Mouse (Mus musculus): ENCODE results near the gene Cyp2j12. TPM values are rescaled to one million over a fixed set of nuclear protein-coding genes. Genes with fewer than 3 reads are reported as not detected.
"Not testable (repeated sequence)": the region's sequence is repeated elsewhere in the genome, so short reads cannot be mapped to it uniquely, and the experiment has no call there.

The Cyp2j12 gene
- polyA plus RNA-seq, 1 experiment from 2014 or later: not detected

DNA sequence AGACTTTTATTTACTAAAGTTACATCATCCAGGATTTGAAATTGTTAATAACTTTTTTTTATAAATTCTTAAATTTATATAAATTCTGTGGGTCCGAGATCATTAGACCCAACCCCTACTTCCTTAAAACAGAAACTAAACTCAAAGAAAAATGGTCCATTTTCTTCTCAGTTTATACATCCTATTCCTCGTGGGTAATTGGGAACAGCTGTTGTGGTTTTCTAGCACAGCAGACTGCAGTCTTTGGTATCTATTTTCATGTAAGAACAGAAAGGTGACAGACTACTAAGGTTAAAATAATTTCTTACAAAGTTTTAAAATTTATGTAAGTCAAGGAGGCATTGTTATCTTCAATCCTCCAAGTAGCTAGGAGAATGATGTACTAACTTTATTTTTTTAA is 44.1 kb downstream of the Cyp2j12 start:
- H3K9me3 ChIP-seq (ENCODE audit: control insufficient read depth, low read length): no peaks in the 10 kb centered on the region
- H3K4me1 ChIP-seq (ENCODE audit: control insufficient read depth, insufficient read depth, low read length): no peaks in the 10 kb centered on the region
- DNase-seq (ENCODE audit: low spot score, missing footprints): no peak
- no peak overlapping the region for H3K9ac ChIP-seq (ENCODE audit: low read length)
- 68% methylated on average over 2 of the region's 2 CpGs for WGBS
- ATAC-seq (ENCODE audit: low FRiP score): no peak
- no peaks in the 10 kb centered on the region for H3K27me3 ChIP-seq (ENCODE audit: control insufficient read depth, insufficient read depth, low read length)
- no peak overlapping the region for H3K4me3 ChIP-seq (ENCODE audit: low read depth, low read length)
- no peaks in the 10 kb centered on the region for H3K36me3 ChIP-seq (ENCODE audit: control insufficient read depth, insufficient read depth, low read length)
- no peak overlapping the region for H3K27ac ChIP-seq (ENCODE audit: low read depth, low read length)
- H3K4me2 ChIP-seq: no peak overlapping the region

DNA sequence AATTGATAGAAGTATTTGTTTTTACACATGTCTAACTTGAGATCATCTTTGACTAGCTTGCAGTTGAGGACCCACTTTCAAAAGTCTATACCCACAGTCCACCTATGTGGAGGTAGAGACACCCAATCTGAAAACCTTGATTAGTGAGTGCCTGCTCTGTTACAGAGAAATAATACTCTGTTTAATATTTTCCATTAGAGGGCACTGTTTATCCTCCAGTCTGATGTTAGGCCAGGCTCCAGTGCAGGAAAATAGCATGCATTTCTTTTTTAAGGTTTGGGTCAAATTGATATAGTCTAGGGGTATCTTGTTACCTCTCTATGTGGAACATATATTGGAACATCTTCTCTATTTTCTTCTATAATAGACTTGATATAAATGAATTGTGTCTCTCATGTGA is 49.1 kb downstream of the Cyp2j12 start:
- Histone ChIP-seq H3K9ac (ENCODE audit: low read length) (no peak overlapping the region), H3K9me3 (ENCODE audit: control insufficient read depth, low read length) (no peaks in the 10 kb centered on the region), H3K4me1 (ENCODE audit: control insufficient read depth, insufficient read depth, low read length) (no peaks in the 10 kb centered on the region), H3K4me2 (no peak overlapping the region), H3K4me3 (ENCODE audit: low read depth, low read length) (no peak overlapping the region), H3K36me3 (ENCODE audit: control insufficient read depth, insufficient read depth, low read length) (no peaks in the 10 kb centered on the region), H3K27ac (ENCODE audit: low read depth, low read length) (no peak overlapping the region), H3K27me3 (ENCODE audit: control insufficient read depth, insufficient read depth, low read length) (no peaks in the 10 kb centered on the region)
- DNase-seq (ENCODE audit: low spot score, missing footprints) (no peak), ATAC-seq (ENCODE audit: low FRiP score) (no peak)

DNA sequence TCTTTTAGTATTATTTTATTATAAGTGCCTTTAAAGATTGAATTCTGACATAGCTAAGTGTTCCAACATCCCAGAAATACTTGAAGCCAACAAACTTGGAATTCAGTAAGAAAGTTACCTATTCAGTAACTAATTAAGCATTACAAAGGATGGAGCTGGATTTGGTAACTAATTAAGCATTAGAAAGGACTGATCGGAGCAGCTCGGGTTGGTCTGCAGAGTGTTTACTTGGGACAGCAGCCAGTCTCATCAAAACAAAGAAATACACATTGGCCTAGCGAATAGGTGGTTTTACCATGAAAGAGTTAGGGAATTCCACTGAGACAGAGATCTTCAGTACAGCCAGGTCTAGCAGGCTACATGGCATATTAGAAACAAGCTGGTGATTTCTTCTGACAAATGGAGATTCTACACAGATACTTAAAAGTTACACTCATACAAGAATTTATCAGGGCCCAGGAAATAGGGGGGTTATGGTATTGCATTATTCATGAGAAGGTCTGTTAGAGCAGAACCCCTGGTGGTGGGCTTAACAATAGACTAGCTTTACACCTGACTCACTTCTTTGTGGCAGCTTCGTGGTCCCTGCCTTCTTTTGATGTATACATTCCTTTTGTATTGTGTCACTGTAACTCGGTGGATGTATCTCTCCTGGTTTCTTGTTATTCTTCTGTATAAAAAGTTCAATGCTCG is 51.5 kb downstream of the Cyp2j12 start:
- not testable (repeated sequence) for H3K9ac ChIP-seq (ENCODE audit: low read length); H3K9me3 ChIP-seq (ENCODE audit: control insufficient read depth, low read length); H3K4me2 ChIP-seq; DNase-seq (ENCODE audit: low spot score, missing footprints); H3K4me3 ChIP-seq (ENCODE audit: low read depth, low read length); H3K36me3 ChIP-seq (ENCODE audit: control insufficient read depth, insufficient read depth, low read length); H3K27me3 ChIP-seq (ENCODE audit: control insufficient read depth, insufficient read depth, low read length); H3K27ac ChIP-seq (ENCODE audit: low read depth, low read length); ATAC-seq (ENCODE audit: low FRiP score); H3K4me1 ChIP-seq (ENCODE audit: control insufficient read depth, insufficient read depth, low read length)
- WGBS: 46% methylated on average over 6 of the region's 6 CpGs

DNA sequence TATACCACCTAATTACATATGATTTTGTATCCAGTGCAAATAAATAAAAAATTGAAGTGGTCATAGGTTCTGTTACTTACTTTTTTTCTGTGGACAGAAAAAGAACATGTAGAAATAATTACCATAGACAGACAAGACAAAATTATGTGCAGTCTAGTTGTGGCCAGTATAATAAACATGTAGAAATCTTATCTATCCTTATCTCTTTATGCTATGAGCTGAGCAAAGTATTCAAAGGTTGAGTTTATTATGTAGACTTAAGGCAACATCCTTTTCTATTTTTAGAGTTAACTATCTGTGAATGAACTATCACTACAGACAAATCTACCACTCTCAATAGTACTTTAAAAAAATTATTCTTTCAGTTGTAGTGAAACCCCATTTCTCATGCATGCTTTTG is 62.6 kb downstream of the Cyp2j12 start:
- ATAC-seq (ENCODE audit: low FRiP score) (no peak), DNase-seq (ENCODE audit: low spot score, missing footprints) (no peak)
- H3K4me2 ChIP-seq: no peak overlapping the region
- no peaks in the 10 kb centered on the region for H3K27me3 ChIP-seq (ENCODE audit: control insufficient read depth, insufficient read depth, low read length)
- H3K9me3 ChIP-seq (ENCODE audit: control insufficient read depth, low read length): no peaks in the 10 kb centered on the region
- H3K9ac ChIP-seq (ENCODE audit: low read length): no peak overlapping the region
- H3K4me1 ChIP-seq (ENCODE audit: control insufficient read depth, insufficient read depth, low read length): peaks cover 3% of the 10 kb centered on the region; the same call in 1 of the 2 replicates
- no peak overlapping the region for H3K27ac ChIP-seq (ENCODE audit: low read depth, low read length)
- no peak overlapping the region for H3K4me3 ChIP-seq (ENCODE audit: low read depth, low read length)
- H3K36me3 ChIP-seq (ENCODE audit: control insufficient read depth, insufficient read depth, low read length): no peaks in the 10 kb centered on the region

DNA sequence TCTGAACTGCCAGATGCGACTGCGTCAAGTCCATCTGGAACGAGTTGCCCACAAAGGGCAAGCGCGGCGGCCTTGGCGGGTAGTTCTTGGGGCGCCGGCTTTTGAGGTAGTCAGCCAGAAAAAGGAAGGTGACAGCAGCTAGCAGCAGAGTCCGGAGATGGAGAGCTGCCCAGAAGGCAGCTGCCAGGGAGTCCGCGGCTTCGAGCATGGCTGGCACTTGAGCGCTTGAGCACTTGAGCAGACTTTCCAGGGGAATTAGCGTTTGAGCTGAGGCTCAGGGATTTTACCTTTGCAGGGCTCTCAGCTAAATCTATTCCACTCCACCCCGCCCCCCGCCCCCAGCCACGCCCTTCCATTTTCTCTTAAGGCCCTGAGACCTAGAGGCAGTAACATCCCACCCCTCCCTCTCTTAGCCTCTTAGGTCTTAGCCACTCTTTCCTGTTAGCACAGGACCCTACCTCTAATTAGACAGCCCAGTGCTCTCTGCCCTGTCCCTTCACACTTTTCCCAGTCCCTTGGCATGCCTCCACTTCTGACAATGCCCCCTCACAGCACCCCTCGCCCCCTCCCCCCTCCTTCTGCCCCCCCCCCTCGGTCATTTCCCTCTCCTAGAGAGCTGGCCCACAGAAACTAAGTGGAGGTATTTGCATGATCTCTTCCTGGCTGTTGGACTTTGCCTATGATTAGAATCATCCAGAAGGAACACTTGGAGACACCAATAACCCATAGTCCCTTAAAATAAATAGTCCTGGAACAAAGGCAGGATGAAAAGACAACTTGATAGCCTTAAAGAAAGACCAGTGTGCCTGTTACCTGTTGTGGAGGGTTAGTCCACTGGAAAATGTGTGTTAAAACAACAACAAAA is 63.5 kb downstream of the Cyp2j12 start, which contains the start of gene Cyp2j13:
Gene Cyp2j13 (minus strand): TSS at position 286 of the 865 bp plus-strand sequence.
- H3K27me3 ChIP-seq (ENCODE audit: control insufficient read depth, insufficient read depth, low read length): no peaks in the 10 kb centered on the region
- peak within 1 kb of the TSS; percentile 35 for H3K4me2 ChIP-seq
- no peak within 1 kb of the TSS for H3K27ac ChIP-seq (ENCODE audit: low read depth, low read length)
- DNase-seq (ENCODE audit: low spot score, missing footprints): peak; percentile 88
- H3K4me3 ChIP-seq (ENCODE audit: low read depth, low read length): peak within 1 kb of the TSS; percentile 9; the same call in 1 of the 2 replicates
- peak; percentile 80 for ATAC-seq (ENCODE audit: low FRiP score)
- no peaks in the 10 kb centered on the region for H3K36me3 ChIP-seq (ENCODE audit: control insufficient read depth, insufficient read depth, low read length)
- H3K9ac ChIP-seq (ENCODE audit: low read length): 0 out of 2 replicates have a peak within 1 kb of the TSS, but pooled peaks have one; percentile 38
- WGBS: 6% methylated on average over 19 of the region's 20 CpGs
- peaks cover 3% of the 10 kb centered on the region; the same call in 1 of the 2 replicates for H3K4me1 ChIP-seq (ENCODE audit: control insufficient read depth, insufficient read depth, low read length)
- H3K9me3 ChIP-seq (ENCODE audit: control insufficient read depth, low read length): no peaks in the 10 kb centered on the region

DNA sequence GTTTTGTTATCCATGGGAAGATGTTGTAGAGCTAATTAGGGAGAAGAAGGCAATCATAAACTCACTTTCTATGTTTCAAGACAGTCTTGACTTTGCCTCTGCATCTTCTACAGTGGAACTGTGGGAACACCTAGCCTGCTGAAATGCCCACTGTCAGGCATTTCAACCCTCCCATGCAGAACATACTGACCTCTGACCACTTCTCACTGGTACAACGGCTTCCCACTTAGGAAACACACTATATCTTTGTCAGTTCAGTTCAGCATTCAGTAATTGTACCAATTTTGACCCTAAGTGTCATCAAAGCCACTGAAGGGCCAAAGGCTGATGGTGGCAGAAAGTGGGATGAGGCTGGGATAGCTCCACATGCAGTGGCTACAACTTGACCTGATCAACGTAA is 78.9 kb downstream of the Cyp2j12 start:
- H3K27me3 ChIP-seq (ENCODE audit: control insufficient read depth, insufficient read depth, low read length): no peaks in the 10 kb centered on the region
- 75% methylated on average over 2 of the region's 2 CpGs for WGBS
- no peak for DNase-seq (ENCODE audit: low spot score, missing footprints)

DNA sequence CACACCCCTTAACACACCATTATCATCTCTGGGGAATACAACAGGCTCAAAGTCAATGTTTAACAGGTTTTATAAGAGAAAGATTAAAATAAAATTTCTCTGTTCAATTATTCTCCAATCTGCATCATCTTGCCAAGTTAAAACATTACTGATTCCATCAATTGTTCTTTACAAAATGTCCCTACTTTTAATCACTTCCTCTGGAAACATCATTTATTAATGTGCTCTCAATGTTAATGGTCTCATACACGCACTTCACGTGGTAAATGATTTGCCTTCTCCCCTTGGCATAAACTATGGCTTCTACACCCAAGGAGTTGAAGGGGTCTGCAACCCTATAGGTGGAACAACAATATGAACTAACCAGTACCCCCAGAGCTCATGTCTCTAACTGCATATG is 80.8 kb downstream of the Cyp2j12 start:
- WGBS: 88% methylated on average over 2 of the region's 2 CpGs
- Histone ChIP-seq H3K9ac (ENCODE audit: low read length) (no peak overlapping the region), H3K27me3 (ENCODE audit: control insufficient read depth, insufficient read depth, low read length) (no peaks in the 10 kb centered on the region), H3K27ac (ENCODE audit: low read depth, low read length) (no peak overlapping the region), H3K36me3 (ENCODE audit: control insufficient read depth, insufficient read depth, low read length) (no peaks in the 10 kb centered on the region), H3K4me3 (ENCODE audit: low read depth, low read length) (no peak overlapping the region), H3K9me3 (ENCODE audit: control insufficient read depth, low read length) (no peaks in the 10 kb centered on the region), H3K4me1 (ENCODE audit: control insufficient read depth, insufficient read depth, low read length) (no peaks in the 10 kb centered on the region), H3K4me2 (no peak overlapping the region)
- no peak for DNase-seq (ENCODE audit: low spot score, missing footprints)
- ATAC-seq (ENCODE audit: low FRiP score): no peak

More for the DNA sequence above, 78.9 kb downstream of the Cyp2j12 start:
- Histone ChIP-seq H3K36me3 (ENCODE audit: control insufficient read depth, insufficient read depth, low read length) (no peaks in the 10 kb centered on the region), H3K9ac (ENCODE audit: low read length) (no peak overlapping the region), H3K4me3 (ENCODE audit: low read depth, low read length) (no peak overlapping the region), H3K4me2 (no peak overlapping the region), H3K9me3 (ENCODE audit: control insufficient read depth, low read length) (no peaks in the 10 kb centered on the region), H3K27ac (ENCODE audit: low read depth, low read length) (no peak overlapping the region), H3K4me1 (ENCODE audit: control insufficient read depth, insufficient read depth, low read length) (no peaks in the 10 kb centered on the region)
- no peak for ATAC-seq (ENCODE audit: low FRiP score)

Data from midbrain, embryonic 11.5 days (tissue).